Mouse (Mus musculus) midbrain, embryonic 14.5 days (tissue): Measurements from ENCODE around the gene Recql. TPM values are rescaled to one million over a fixed set of nuclear protein-coding genes. Genes with fewer than 3 reads are reported as not detected.
A peak's percentile ranks its signal among the peaks of the same experiment; 100 is the strongest.
"Not testable (repeated sequence)": the region's sequence is repeated elsewhere in the genome, so short reads cannot be mapped to it uniquely, and the experiment has no call there.

ENCODE experiments used
- ATAC-seq: fragments of 200-750 bp; cut with Nextera tagmentation; 2 replicates; pipeline ENCODE4 v1.8.0; 2017; ENCODE audit warnings: moderate number of reproducible peaks, moderate library complexity; ENCODE audit not compliant: low FRiP score, low TSS enrichment
- DNase-seq: peaks from one replicate; pipeline ENCODE4 v3.0.0-alpha.2; 2015
- H3K27ac ChIP-seq: fragments of 300-500 bp; sonication (generic); replicated peaks from 2 replicates; pipeline ENCODE4 v1.5.1; 2014; ENCODE audit warnings: mild to moderate bottlenecking, low read depth, low read length, moderate library complexity
- H3K27me3 ChIP-seq: fragments of 300-500 bp; sonication (generic); 2 replicates; pipeline ENCODE4 v1.6.1; 2014; ENCODE audit warnings: low read length, control low read depth, mixed read lengths; ENCODE audit not compliant: control insufficient read depth, insufficient read depth
- H3K36me3 ChIP-seq: fragments of 300-500 bp; sonication (generic); 2 replicates; pipeline ENCODE4 v1.6.1; 2014; ENCODE audit warnings: low read length, control low read depth; ENCODE audit not compliant: control insufficient read depth, insufficient read depth
- H3K4me1 ChIP-seq: fragments of 300-500 bp; sonication (generic); 2 replicates; pipeline ENCODE4 v1.6.1; 2014; ENCODE audit warnings: mild to moderate bottlenecking, antibody characterized with exemption, low read length, control low read depth; ENCODE audit not compliant: control insufficient read depth, insufficient read depth
- H3K4me2 ChIP-seq: fragments of 300-500 bp; sonication (generic); 2 replicates; pipeline ENCODE4 v1.6.1; 2014; ENCODE audit warnings: mild to moderate bottlenecking, low read length, moderate library complexity
- H3K4me3 ChIP-seq: fragments of 300-500 bp; sonication (generic); replicated peaks from 2 replicates; pipeline ENCODE4 v1.5.1; 2014; ENCODE audit warnings: low read depth, low read length
- H3K9ac ChIP-seq: fragments of 300-500 bp; sonication (generic); replicated peaks from 2 replicates; pipeline ENCODE4 v1.6.1; 2014; ENCODE audit warnings: mild to moderate bottlenecking, low read length, moderate library complexity
- H3K9me3 ChIP-seq: fragments of 300-500 bp; sonication (generic); 2 replicates; pipeline ENCODE4 v1.6.1; 2016; ENCODE audit warnings: low read length, control low read depth, mixed read lengths; ENCODE audit not compliant: control insufficient read depth
- WGBS: fragments of 180-500 bp; shearing (Covaris S2); extraction: QIAGEN DNeasy Blood & Tissue Kit; methylation state at CpG from one replicate; pipeline ENCODE4 v1.1.7; 2014; 5-methylcytosine and 5-hydroxymethylcytosine counted together
- polyA plus RNA-seq: library from polyadenylated mRNA; unstranded; fragments of >200 nt; fragmentation: Nextera tagmentation; extraction: Ambion mirVana; gene quantifications from 2 replicates; pipeline ENCODE4 v1.2.1, GENCODE M21; 2014

Recql gene
- polyA plus RNA-seq, 1 experiment from 2014 or later, result 35.7 TPM

DNA sequence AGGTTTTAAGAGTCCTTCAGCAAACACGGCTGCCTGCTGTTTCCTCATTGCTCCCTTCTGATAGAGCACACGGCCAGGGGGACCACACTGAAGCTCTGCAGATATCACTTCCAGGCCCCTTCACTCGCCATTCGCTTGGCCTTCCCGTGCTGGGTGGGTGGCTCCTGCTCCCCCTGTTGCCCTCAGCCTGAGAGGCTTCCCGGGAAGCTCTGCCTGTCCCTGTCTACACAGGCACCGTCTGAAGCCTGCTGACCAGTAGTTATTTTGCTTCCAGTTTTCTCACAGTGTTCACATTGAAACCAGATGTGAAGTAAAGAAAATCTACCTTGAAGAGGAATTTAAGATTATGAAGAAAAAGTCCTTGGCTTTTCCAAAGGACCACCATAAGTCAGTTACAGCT lies 29.8 kb downstream of the Recql start:
- Histone ChIP-seq H3K36me3 (peaks cover 88% of the 10 kb centered on the region), H3K4me3 (no peak overlapping the region), H3K4me2 (no peak overlapping the region), H3K27ac (no peak overlapping the region), H3K4me1 (no peaks in the 10 kb centered on the region), H3K9ac (no peak overlapping the region), H3K27me3 (no peaks in the 10 kb centered on the region), H3K9me3 (no peaks in the 10 kb centered on the region)
- 82% methylated on average over 7 of the region's 7 CpGs for WGBS
- DNase-seq (no peak), ATAC-seq (no peak)

DNA sequence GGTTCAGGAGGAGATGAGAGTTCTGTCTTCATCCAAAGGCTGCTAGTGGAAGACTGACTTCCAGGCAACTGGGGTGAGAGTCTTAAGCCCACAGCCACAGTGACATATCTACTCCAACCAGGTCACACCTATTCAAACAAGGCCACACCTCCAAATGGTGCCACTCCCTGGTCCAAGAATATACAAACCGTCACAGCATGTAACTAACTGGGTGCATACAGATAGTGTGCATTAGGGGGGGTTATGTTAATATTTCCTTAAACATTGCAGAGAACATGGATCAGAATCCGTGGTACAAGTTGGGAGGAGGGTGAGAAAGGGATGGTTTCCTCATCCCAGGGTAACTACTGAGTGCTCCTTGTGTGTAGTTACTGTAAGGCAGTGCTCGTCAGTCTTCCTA lies 34.8 kb downstream of the Recql start:
- H3K4me2 ChIP-seq, H3K27me3 ChIP-seq, DNase-seq, H3K9me3 ChIP-seq, H3K4me1 ChIP-seq, H3K27ac ChIP-seq, H3K4me3 ChIP-seq, H3K9ac ChIP-seq: not testable (repeated sequence)
- peaks cover 70% of the 10 kb centered on the region for H3K36me3 ChIP-seq
- peak; percentile 16; the same call in 1 of the 2 replicates for ATAC-seq
- WGBS, result 93% methylated on average over 3 of the region's 3 CpGs

DNA sequence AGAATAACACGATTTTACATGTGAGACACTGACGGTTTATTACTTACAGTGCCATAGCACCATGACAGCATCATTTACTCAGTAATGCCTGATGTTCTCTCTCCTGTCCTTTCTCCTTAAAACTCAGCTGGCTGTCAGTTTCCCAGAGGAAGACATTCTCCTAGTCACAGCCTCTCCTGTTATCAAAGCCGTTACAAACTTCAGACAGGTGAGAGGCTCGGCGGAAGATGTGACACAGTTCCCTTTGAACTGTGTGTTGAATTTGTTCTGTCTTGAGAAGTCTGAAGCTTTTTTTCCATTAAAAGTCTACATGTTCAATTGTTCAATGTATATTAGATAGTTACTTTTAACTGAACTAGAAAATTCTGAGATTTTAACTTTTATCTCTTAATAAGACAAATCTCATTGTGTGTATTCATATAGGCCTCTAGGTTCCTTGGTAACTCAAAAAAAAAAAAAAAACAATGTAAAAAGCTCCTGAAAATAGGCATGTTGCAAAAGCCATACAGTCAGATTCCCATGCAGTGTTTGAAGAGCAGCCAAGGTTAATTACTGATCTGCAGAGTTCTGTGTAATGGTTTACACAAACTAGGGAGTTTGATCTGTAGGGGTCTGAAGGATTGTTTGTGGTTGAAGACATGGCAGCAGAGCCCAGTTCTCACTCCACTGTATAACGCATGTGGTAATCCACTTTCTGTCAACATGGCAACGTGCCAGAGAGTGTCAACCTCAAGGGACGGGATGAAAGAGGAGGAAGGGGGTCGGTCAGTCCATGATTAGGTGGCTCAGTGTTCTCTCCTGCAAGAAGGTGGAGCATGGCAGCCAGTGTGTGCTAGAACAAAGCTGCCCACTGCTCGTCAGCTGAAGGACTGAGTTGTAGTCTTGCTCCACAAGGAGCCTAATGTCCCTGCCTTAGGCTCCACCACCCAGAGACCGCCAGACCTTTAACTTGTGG lies 39.2 kb downstream of the Recql start:
- Histone ChIP-seq H3K27ac (no peak overlapping the region), H3K4me2 (no peak overlapping the region), H3K9ac (no peak overlapping the region), H3K4me1 (peaks cover 4% of the 10 kb centered on the region; the same call in 1 of the 2 replicates), H3K36me3 (peaks cover 38% of the 10 kb centered on the region), H3K27me3 (no peaks in the 10 kb centered on the region), H3K9me3 (no peaks in the 10 kb centered on the region), H3K4me3 (no peak overlapping the region)
- 81% methylated on average over 11 of the region's 11 CpGs for WGBS
- DNase-seq (no peak), ATAC-seq (no peak)

DNA sequence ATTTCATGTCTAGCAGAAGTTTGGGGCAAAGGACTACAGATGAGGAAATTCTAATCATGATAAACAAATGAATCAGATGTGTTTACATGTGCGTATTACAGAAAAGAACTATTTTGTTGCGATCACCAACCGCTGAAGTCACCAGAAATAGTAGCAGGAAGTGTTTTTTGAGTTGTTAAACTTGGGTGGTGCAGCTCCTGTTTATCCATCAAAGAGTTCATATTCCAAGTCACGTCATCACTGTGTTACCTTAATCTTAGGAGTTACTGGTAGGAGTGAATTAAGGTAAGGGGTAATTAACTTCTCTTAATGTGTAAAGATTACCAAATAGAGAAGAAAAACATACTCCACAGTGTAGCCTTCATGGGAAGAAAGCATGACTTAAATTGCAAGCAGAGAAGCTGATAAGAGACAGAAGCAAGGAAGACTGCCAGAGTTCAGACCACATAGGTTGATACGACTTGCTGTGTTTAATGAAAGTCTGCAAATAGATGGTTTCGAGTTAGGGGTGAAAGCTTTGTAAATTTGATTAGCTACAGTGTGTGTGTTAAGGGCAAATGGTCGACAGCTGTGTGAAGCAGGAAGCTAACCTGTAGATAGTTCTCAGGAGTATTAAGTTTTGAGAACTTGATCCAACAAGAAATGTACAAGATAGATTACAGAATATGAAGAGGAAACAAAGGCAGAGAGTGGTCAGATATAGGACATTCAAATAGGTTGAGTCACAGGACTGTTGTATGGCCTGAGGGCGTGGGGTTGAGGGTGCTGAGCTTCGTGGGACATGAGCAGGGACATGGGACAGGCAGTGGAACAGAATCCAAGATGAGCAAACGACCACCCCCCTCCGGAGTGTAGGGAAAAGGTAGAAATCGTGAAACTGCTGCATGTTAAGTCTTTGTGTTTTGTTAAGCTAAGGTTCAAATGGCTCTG lies 40.4 kb downstream of the Recql start:
- no peak for ATAC-seq
- WGBS, result 63% methylated on average over 12 of the region's 12 CpGs
- Histone ChIP-seq H3K4me2 (peak overlapping the region; percentile 67), H3K9ac (peak overlapping the region; percentile 57), H3K9me3 (no peaks in the 10 kb centered on the region), H3K36me3 (peaks cover 26% of the 10 kb centered on the region), H3K27me3 (no peaks in the 10 kb centered on the region), H3K4me3 (peak overlapping the region; percentile 74), H3K27ac (no peak overlapping the region; the same call in 1 of the 2 replicates), H3K4me1 (peaks cover 4% of the 10 kb centered on the region; the same call in 1 of the 2 replicates)
- DNase-seq, result no peak

DNA sequence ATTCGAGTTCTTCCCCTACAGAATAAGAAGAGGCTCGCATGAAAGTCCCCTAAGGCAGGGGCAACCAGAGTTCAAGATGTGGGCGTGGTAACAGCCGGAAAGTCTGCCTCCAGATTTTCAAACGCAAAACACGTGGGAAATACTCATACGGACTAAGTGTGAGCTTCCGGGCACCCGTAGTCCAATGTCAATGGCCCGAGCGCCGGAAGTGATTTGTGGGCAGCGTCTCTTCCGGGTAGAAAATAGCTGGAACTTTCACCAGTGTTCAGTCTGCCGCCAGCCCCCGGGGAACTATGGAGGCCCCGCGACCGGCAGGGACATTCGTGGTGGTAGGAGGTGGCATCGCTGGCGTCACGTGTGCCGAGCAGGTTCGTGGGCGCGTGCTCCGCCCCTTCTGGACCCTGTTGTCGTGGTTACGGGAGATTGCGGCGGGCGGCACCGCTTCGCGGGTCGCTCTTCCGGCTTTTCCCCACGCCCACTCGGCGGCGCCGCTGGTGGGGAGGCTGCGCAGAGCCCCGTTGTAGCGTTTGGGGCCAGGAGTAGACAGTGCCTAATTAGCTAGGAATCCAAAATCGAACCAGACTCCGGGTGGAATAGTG lies 41.3 kb downstream of the Recql start, which contains the start of gene Pyroxd1:
Gene Pyroxd1, plus strand, starts transcription at position 215 of the 599 bp plus-strand sequence.
- Histone ChIP-seq H3K4me1 (peaks cover 4% of the 10 kb centered on the region; the same call in 1 of the 2 replicates), H3K4me3 (peak within 1 kb of the TSS; percentile 74), H3K27ac (peak within 1 kb of the TSS; percentile 78), H3K4me2 (peak within 1 kb of the TSS; percentile 67), H3K36me3 (peaks cover 18% of the 10 kb centered on the region), H3K9ac (peak within 1 kb of the TSS; percentile 57), H3K27me3 (no peaks in the 10 kb centered on the region), H3K9me3 (no peaks in the 10 kb centered on the region)
- ATAC-seq (peak; percentile 93), DNase-seq (peak; percentile 97)
- under 1% methylated on average over 48 of the region's 48 CpGs for WGBS

DNA sequence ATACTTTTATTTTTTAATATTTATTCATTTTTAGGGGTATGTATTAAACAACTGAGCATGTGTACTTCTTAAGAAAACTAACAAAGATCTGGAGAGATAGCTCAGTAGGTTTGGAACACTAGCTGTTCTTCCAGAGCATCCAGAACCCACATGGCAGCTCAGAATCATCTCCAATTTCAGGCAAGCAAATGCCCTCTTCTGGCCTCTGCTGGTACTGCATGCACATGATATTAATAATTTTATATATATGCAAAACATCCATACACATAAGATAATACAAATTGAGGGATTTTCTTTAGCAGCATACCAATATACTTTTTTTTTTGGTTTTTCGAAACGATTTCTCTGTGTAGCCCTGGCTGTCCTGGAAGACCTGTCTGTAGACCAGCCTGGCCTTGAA lies 43.3 kb downstream of the Recql start:
- no peaks in the 10 kb centered on the region for H3K9me3 ChIP-seq
- peaks cover 4% of the 10 kb centered on the region; the same call in 1 of the 2 replicates for H3K4me1 ChIP-seq
- no peak overlapping the region for H3K9ac ChIP-seq
- H3K36me3 ChIP-seq, result peaks cover under 1% of the 10 kb centered on the region
- H3K27ac ChIP-seq, result no peak overlapping the region
- H3K4me3 ChIP-seq, result no peak overlapping the region
- H3K27me3 ChIP-seq, result no peaks in the 10 kb centered on the region
- H3K4me2 ChIP-seq, result no peak overlapping the region
- DNase-seq (peak; percentile 74), ATAC-seq (no peak)
- WGBS, result 83% methylated on average over 2 of the region's 2 CpGs

DNA sequence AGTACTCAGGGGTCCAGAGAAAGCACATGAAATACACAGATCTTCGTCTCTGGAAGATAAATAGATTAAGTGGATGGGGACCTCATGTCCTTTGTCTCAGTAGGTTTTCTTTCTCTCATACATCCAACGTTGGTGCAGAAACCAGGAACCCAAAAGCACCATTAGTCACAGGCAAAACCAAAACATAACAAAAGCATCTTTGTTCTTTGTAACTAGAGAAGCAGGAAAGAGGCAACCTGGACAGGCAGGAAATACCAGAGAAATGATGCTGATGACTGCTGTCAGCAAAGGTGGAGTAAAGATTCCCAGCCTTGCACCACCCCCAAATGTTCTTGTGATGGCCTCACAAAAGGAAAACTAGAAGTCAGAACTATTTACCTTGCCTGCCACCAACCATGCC lies 47.3 kb downstream of the Recql start:
- Histone ChIP-seq H3K27ac (no peak overlapping the region), H3K27me3 (no peaks in the 10 kb centered on the region), H3K4me2 (no peak overlapping the region), H3K4me3 (no peak overlapping the region), H3K9ac (no peak overlapping the region), H3K36me3 (no peaks in the 10 kb centered on the region), H3K4me1 (no peaks in the 10 kb centered on the region), H3K9me3 (no peaks in the 10 kb centered on the region)
- 66% methylated on average over 2 of the region's 2 CpGs for WGBS
- ATAC-seq, result no peak
- DNase-seq, result no peak

DNA sequence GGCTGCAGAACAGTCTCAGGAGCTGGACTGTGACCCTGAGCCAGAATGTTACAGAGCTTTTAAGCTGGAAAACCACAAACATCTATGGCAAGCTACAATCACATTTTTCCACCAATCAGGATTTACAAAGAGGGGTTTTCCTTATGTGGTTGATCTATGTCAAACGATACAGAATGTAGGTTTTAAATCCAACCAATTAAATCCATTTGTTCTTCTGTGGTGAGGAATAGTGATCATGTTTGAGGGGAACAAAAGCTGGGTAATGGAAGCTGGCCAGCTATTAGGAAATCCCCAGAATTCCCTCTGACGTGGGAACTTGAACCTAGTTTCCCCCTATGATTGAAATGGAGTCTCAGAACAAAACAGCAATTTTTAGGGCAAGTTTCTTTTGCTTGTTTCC lies 47.9 kb downstream of the Recql start:
- H3K4me1 ChIP-seq, result no peaks in the 10 kb centered on the region
- H3K4me3 ChIP-seq, result no peak overlapping the region
- no peak overlapping the region for H3K27ac ChIP-seq
- H3K4me2 ChIP-seq, result no peak overlapping the region
- no peaks in the 10 kb centered on the region for H3K36me3 ChIP-seq
- H3K27me3 ChIP-seq, result no peaks in the 10 kb centered on the region
- DNase-seq (no peak), ATAC-seq (no peak)
- no peaks in the 10 kb centered on the region for H3K9me3 ChIP-seq
- 77% methylated on average over 2 of the region's 2 CpGs for WGBS
- H3K9ac ChIP-seq, result no peak overlapping the region
